Mouse (Mus musculus) MEL (cell line): ENCODE data around the gene Fam241a. TPM values are rescaled to one million over a fixed set of nuclear protein-coding genes. Genes with fewer than 3 reads are reported as not detected.

Experiments used
- DNase-seq: peaks from one replicate; pipeline ENCODE4 v3.0.0; 2011; ENCODE audit warnings: low read depth, low spot score
- H3K27ac ChIP-seq: 2 replicates; pipeline ENCODE4 v1.5.1; 2012; ENCODE audit warnings: low read depth, mild to moderate bottlenecking, control low read depth, low read length, moderate library complexity; ENCODE audit not compliant: control insufficient read depth
- H3K27me3 ChIP-seq, 2 experiments: fragments of 150-350 bp in 1 of 2; sonication (generic) in 1 of 2; 2 replicates each; pipeline ENCODE4 v1.6.1; 2012; ENCODE audit warnings: low read length in 2 of 2, mild to moderate bottlenecking in 2 of 2, improper control_type of control experiment in 1 of 2, moderate library complexity in 1 of 2; ENCODE audit not compliant: insufficient read depth in 2 of 2, control insufficient read depth in 1 of 2
- H3K36me3 ChIP-seq, 2 experiments: 2 replicates each; pipeline ENCODE4 v1.6.1; 2012 to 2014; ENCODE audit warnings: low read length in 2 of 2, improper control_type of control experiment in 1 of 2, inconsistent platforms in 1 of 2, mild to moderate bottlenecking in 1 of 2; ENCODE audit not compliant: insufficient read depth in 2 of 2, control insufficient read depth in 1 of 2
- H3K4me1 ChIP-seq, 2 experiments: fragments of 150-350 bp in 1 of 2; sonication (generic) in 1 of 2; 2 replicates each; pipeline ENCODE4 v1.6.1; 2012; ENCODE audit warnings: low read length in 2 of 2, improper control_type of control experiment in 1 of 2, mild to moderate bottlenecking in 1 of 2; ENCODE audit not compliant: insufficient read depth in 2 of 2, control insufficient read depth in 1 of 2
- H3K4me3 ChIP-seq, 2 experiments: fragments of 150-350 bp in 1 of 2; sonication (generic) in 1 of 2; 2 replicates each; pipeline ENCODE4 v1.5.1; 2012; ENCODE audit warnings: low read depth in 2 of 2, low read length in 2 of 2, mild to moderate bottlenecking in 2 of 2, moderate library complexity in 2 of 2, control low read depth in 1 of 2, improper control_type of control experiment in 1 of 2; ENCODE audit not compliant: control insufficient read depth in 1 of 2, insufficient read depth in 1 of 2
- H3K79me2 ChIP-seq: 2 replicates; pipeline ENCODE4 v1.6.1; 2012; ENCODE audit warnings: mild to moderate bottlenecking, low read length, moderate library complexity; ENCODE audit not compliant: control insufficient read depth, poor library complexity, insufficient read depth
- H3K9ac ChIP-seq: 2 replicates; pipeline ENCODE4 v1.6.1; 2012; ENCODE audit warnings: low read depth, mild to moderate bottlenecking, control low read depth, low read length, moderate library complexity; ENCODE audit not compliant: control insufficient read depth, poor library complexity, severe bottlenecking
- H3K9me3 ChIP-seq: fragments of 150-350 bp; sonication (generic); replicated peaks from 2 replicates; pipeline ENCODE4 v1.6.1; 2012; ENCODE audit warnings: mild to moderate bottlenecking, low read length, improper control_type of control experiment, moderate library complexity; ENCODE audit not compliant: insufficient read depth
- CHD1 ChIP-seq: IDR thresholded peaks from 2 replicates; pipeline ENCODE4 v1.6.1; 2012; ENCODE audit warnings: low read depth, mild to moderate bottlenecking, inconsistent platforms, low read length, improper control_type of control experiment
- CHD2 ChIP-seq: IDR thresholded peaks from 2 replicates; pipeline ENCODE4 v1.6.1; 2011; ENCODE audit warnings: low read length, improper control_type of control experiment
- E2F4 ChIP-seq: IDR thresholded peaks from 2 replicates; pipeline ENCODE4 v1.6.1; 2011; ENCODE audit warnings: low read depth, low read length, improper control_type of control experiment, borderline replicate concordance
- EP300 ChIP-seq, 2 experiments: IDR thresholded peaks; 2 replicates each; pipeline ENCODE4 v1.6.1; 2011; ENCODE audit warnings: improper control_type of control experiment in 2 of 2, low read length in 2 of 2, low read depth in 1 of 2, mild to moderate bottlenecking in 1 of 2
- HCFC1 ChIP-seq: IDR thresholded peaks from 2 replicates; pipeline ENCODE4 v1.6.1; 2012; ENCODE audit warnings: low read depth, mild to moderate bottlenecking, inconsistent platforms, low read length, improper control_type of control experiment, moderate library complexity
- JUND ChIP-seq: IDR thresholded peaks from 2 replicates; pipeline ENCODE4 v1.6.1; 2011; ENCODE audit warnings: low read depth, mild to moderate bottlenecking, improper control_type of control experiment, low read length
- KAT2A ChIP-seq: conservative IDR thresholded peaks from 2 replicates; pipeline ENCODE4 v1.6.1; 2012; ENCODE audit warnings: low read depth, low read length, improper control_type of control experiment, inconsistent platforms
- MAX ChIP-seq: IDR thresholded peaks from 2 replicates; pipeline ENCODE4 v1.6.1; 2011; ENCODE audit warnings: low read length, improper control_type of control experiment
- MAZ ChIP-seq: IDR thresholded peaks from 2 replicates; pipeline ENCODE4 v1.6.1; 2012; ENCODE audit warnings: low read depth, mild to moderate bottlenecking, inconsistent platforms, low read length, improper control_type of control experiment
- MYB ChIP-seq: IDR thresholded peaks from 2 replicates; pipeline ENCODE4 v1.6.1; 2011; ENCODE audit warnings: mild to moderate bottlenecking, low read depth, low read length, improper control_type of control experiment
- POLR2A ChIP-seq, 2 experiments: IDR thresholded peaks; 2 replicates each; pipeline ENCODE4 v1.6.1; 2011 to 2012; ENCODE audit warnings: low read length in 2 of 2, mild to moderate bottlenecking in 2 of 2, control low read depth in 1 of 2, improper control_type of control experiment in 1 of 2, low read depth in 1 of 2, moderate library complexity in 1 of 2; ENCODE audit not compliant: control insufficient read depth in 1 of 2, insufficient read depth in 1 of 2, poor library complexity in 1 of 2
- POLR2AphosphoS2 ChIP-seq: IDR thresholded peaks from 2 replicates; pipeline ENCODE4 v1.6.1; 2011; ENCODE audit warnings: low read length, improper control_type of control experiment
- RAD21 ChIP-seq: IDR thresholded peaks from 2 replicates; pipeline ENCODE4 v1.6.1; 2011; ENCODE audit warnings: mild to moderate bottlenecking, low read depth, low read length, improper control_type of control experiment
- RCOR1 ChIP-seq: IDR thresholded peaks from 2 replicates; pipeline ENCODE4 v1.6.1; 2012; ENCODE audit warnings: low read depth, mild to moderate bottlenecking, inconsistent platforms, low read length, improper control_type of control experiment
- SIN3A ChIP-seq: IDR thresholded peaks from 2 replicates; pipeline ENCODE4 v1.6.1; 2012; ENCODE audit warnings: low read length, improper control_type of control experiment, inconsistent platforms
- TAL1 ChIP-seq: IDR thresholded peaks from 2 replicates; pipeline ENCODE4 v1.6.1; 2012; ENCODE audit warnings: mild to moderate bottlenecking, inconsistent platforms, low read length, moderate library complexity, mixed read lengths
- TBP ChIP-seq: IDR thresholded peaks from 2 replicates; pipeline ENCODE4 v1.8.0; 2011; ENCODE audit warnings: low read depth, low read length, improper control_type of control experiment
- TCF12 ChIP-seq: IDR thresholded peaks from 2 replicates; pipeline ENCODE4 v1.6.1; 2014; ENCODE audit warnings: low read depth, mild to moderate bottlenecking, inconsistent platforms, low read length, improper control_type of control experiment, moderate library complexity
- UBTF ChIP-seq: IDR thresholded peaks from 2 replicates; pipeline ENCODE4 v1.6.1; 2012; ENCODE audit warnings: low read depth, mild to moderate bottlenecking, inconsistent platforms, low read length, improper control_type of control experiment, moderate library complexity, borderline replicate concordance; ENCODE audit not compliant: insufficient read depth
- USF1 ChIP-seq: IDR thresholded peaks from 2 replicates; pipeline ENCODE4 v1.6.1; 2014; ENCODE audit warnings: low read depth, mild to moderate bottlenecking, inconsistent platforms, low read length, improper control_type of control experiment, moderate library complexity
- ZKSCAN1 ChIP-seq: IDR thresholded peaks from 2 replicates; pipeline ENCODE4 v1.6.1; 2012; ENCODE audit warnings: low read depth, mild to moderate bottlenecking, inconsistent platforms, low read length, improper control_type of control experiment, moderate library complexity
- ZNF384 ChIP-seq: IDR thresholded peaks from 2 replicates; pipeline ENCODE4 v1.6.1; 2012; ENCODE audit warnings: low read depth, mild to moderate bottlenecking, inconsistent platforms, low read length, improper control_type of control experiment
- polyA plus RNA-seq, 2 experiments: library from polyadenylated mRNA; stranded (reverse) in 1 of 2; unstranded in 1 of 2; fragments of >175 nt in 1 of 2; fragments of >200 nt in 1 of 2; gene quantifications; 2 replicates each; pipeline versions ENCODE4 v1.2.1 to v1.2.4; 2012; ENCODE audit warnings: low replicate concordance in 2 of 2, low read depth in 1 of 2; ENCODE audit not compliant: insufficient read length in 2 of 2, insufficient read depth in 1 of 2, missing spikeins in 1 of 2
- total RNA-seq: library from RNA; depleted of rRNA; stranded (reverse); fragments of 300-350 nt; gene quantifications from 2 replicates; pipeline ENCODE4 v1.2.3, GENCODE M21; 2012

Gene Fam241a
- total and polyA plus RNA-seq, 3 experiments = 30.2 to 32.0 TPM; not detected in 1

DNA sequence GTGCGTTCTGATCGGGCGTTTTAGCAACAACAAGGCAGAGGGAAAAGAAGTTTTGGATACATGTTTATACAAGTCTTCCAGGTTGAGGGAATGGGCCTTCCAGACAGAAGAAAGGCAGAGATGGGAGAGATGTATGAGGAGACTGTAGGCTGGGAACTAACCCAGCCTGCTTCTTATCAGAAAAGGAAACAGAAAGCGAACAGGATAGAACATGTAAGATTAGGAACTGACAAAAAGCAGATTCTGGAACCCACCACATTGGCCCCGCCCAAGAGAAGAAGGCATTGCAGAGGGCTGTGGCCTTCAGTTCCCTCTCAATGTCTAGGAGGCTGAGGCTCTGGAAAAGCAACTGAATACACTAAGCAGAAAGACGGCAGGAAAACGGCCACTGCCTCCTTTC, 2.2 kb downstream of the Fam241a start (continued):
- TF ChIP-seq MYB (peak; percentile 42; the same call in 1 of the 2 replicates), HCFC1 (0 out of 2 replicates have a peak, but pooled peaks have one; percentile 35)

DNA sequence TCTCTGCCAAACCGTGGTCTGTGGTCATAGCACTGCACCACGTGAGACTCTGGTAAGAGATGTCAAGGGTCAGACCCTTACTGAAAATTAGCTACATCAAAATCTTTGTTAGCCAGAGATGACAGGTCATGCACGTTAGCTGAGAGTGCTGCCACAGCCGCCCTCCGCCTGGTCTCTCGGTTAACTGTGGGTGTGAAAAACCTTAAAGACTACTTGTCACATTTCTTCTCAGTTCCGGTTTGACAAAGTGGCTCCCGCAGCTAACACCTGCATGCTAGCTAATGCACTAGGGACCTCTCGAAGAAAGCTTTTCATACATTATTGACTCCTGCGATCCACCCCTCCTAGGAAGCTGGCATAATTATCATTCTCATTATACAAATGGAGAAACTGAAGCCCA, 4.2 kb downstream of the Fam241a start:
- H3K9me3 ChIP-seq = no peaks in the 10 kb centered on the region
- DNase-seq = no peak
- H3K4me1 ChIP-seq = peaks cover 41 to 42% of the 10 kb centered on the region in 2 experiments
- TF ChIP-seq TAL1 (no peak), EP300 (IDR thresholded peaks at IDR 0.05; ENCODE audit: low read depth in 1 of 2, low read length in 2 of 2) (no peak), RAD21 (no peak), KAT2A (no peak), MAZ (no peak), SIN3A (no peak), MYB (no peak), MAX (no peak), ZKSCAN1 (no peak), POLR2A (IDR thresholded peaks at IDR 0.05; ENCODE audit: control insufficient read depth in 1 of 2, insufficient read depth in 1 of 2, low read depth in 1 of 2, low read length in 2 of 2, poor library complexity in 1 of 2) (no peak), TBP (no peak), UBTF (no peak), E2F4 (no peak), ZNF384 (no peak), USF1 (no peak), JUND (no peak), TCF12 (no peak), RCOR1 (no peak), CHD2 (no peak)
- TF ChIP-seq, all 39 proteins: peak for 0
- no peak overlapping the region for H3K9ac ChIP-seq
- H3K79me2 ChIP-seq = peaks cover 47% of the 10 kb centered on the region
- no peak overlapping the region for H3K4me3 ChIP-seq
- no peaks in the 10 kb centered on the region for H3K27me3 ChIP-seq
- 0 out of 2 replicates have a peak overlapping the region, but pooled peaks have one; percentile 31 for H3K27ac ChIP-seq
- peaks cover 10 to 62% of the 10 kb centered on the region in 2 experiments for H3K36me3 ChIP-seq

DNA sequence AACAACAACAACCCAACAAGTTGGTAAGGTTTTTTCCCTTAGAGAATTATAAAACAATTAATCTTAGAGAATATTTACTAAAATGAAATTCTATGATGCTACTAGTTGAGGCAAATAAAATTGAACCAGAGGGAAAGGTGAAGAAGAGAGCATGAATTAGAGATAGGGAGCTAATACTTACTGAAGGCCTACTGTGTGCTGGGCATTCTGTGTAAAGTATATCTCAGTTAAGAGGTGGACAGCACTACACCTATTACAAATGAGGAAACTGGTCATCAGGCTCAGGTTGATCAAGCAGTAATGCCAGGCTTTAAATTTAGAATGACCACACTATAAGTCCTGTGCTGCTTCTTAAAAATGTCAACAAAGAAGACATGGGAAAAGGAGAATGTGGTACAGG, 6.1 kb downstream of the Fam241a start:
- peak; percentile 96 for TF ChIP-seq ZKSCAN1
- TF ChIP-seq CHD1 = peak; percentile 53; the same call in 1 of the 2 replicates
- no peak for TF ChIP-seq TAL1
- TF ChIP-seq POLR2AphosphoS2 = no peak
- Histone ChIP-seq H3K27ac (peak overlapping the region; percentile 98), H3K4me1 (peaks cover 46 to 49% of the 10 kb centered on the region in 2 experiments), H3K4me3 (no peak overlapping the region), H3K36me3 (peaks cover 16 to 69% of the 10 kb centered on the region in 2 experiments), H3K79me2 (peaks cover 51% of the 10 kb centered on the region), H3K9ac (no peak overlapping the region), H3K9me3 (no peaks in the 10 kb centered on the region), H3K27me3 (no peaks in the 10 kb centered on the region)
- peak; percentile 16 for DNase-seq
